Mouse (Mus musculus) ovary, postnatal 36 days (tissue): Measurements from ENCODE around the gene Dpf3.
A peak's percentile ranks its signal among the peaks of the same experiment; 100 is the strongest.

ENCODE experiments used
- DNase-seq: peaks from one replicate; pipeline ENCODE4 v3.0.0; 2022; ENCODE audit warnings: low spot score, mixed read lengths

Gene Dpf3

GRCm38 (mm10) chr12:83338345-83338744, 149.2 kb downstream of the Dpf3 start:
- no peak for DNase-seq

- no peak for DNase-seq
Observed at GRCm38 (mm10) chr12:83337776-83338149, 149.8 kb downstream of the Dpf3 start.

- DNase-seq: no peak
Observed at GRCm38 (mm10) chr12:83337077-83337775, 150.3 kb downstream of the Dpf3 start.

GRCm38 (mm10) chr12:83330056-83330455, 157.5 kb downstream of the Dpf3 start:
- no peak for DNase-seq

- DNase-seq: peak; percentile 23
Observed at GRCm38 (mm10) chr12:83328899-83329298, 158.6 kb downstream of the Dpf3 start.

GRCm38 (mm10) chr12:83328491-83328890, 159.0 kb downstream of the Dpf3 start:
- no peak for DNase-seq

- DNase-seq: no peak
Observed at GRCm38 (mm10) chr12:83327451-83327850, 160.1 kb downstream of the Dpf3 start.

- DNase-seq: no peak
Observed at GRCm38 (mm10) chr12:83320725-83321124, 166.8 kb downstream of the Dpf3 start.

- peak; percentile 68 for DNase-seq
Observed at GRCm38 (mm10) chr12:83317646-83318443, 169.7 kb downstream of the Dpf3 start.

- no peak for DNase-seq
Observed at GRCm38 (mm10) chr12:83314666-83315065, 172.8 kb downstream of the Dpf3 start.

GRCm38 (mm10) chr12:83312818-83313217, 174.7 kb downstream of the Dpf3 start:
- DNase-seq: no peak

- DNase-seq: no peak
Observed at GRCm38 (mm10) chr12:83310567-83310966, 176.9 kb downstream of the Dpf3 start.

GRCm38 (mm10) chr12:83309031-83309804, 178.3 kb downstream of the Dpf3 start:
- DNase-seq: no peak

- DNase-seq: peak; percentile 41
Observed at GRCm38 (mm10) chr12:83308627-83309026, 178.9 kb downstream of the Dpf3 start.

- no peak for DNase-seq
Observed at GRCm38 (mm10) chr12:83303221-83303620, 184.3 kb downstream of the Dpf3 start.

GRCm38 (mm10) chr12:83302320-83303153, 185.0 kb downstream of the Dpf3 start:
- DNase-seq: no peak

GRCm38 (mm10) chr12:83301616-83302319, 185.7 kb downstream of the Dpf3 start:
- DNase-seq: no peak

GRCm38 (mm10) chr12:83298358-83298757, 189.2 kb downstream of the Dpf3 start:
- DNase-seq: no peak

- DNase-seq: no peak
Observed at GRCm38 (mm10) chr12:83295031-83295430, 192.5 kb downstream of the Dpf3 start.

- DNase-seq: no peak
Observed at GRCm38 (mm10) chr12:83291915-83292314, 195.6 kb downstream of the Dpf3 start.
